Mouse (Mus musculus): Measurements from ENCODE around the gene Exoc4.

Gene Exoc4

DNA sequence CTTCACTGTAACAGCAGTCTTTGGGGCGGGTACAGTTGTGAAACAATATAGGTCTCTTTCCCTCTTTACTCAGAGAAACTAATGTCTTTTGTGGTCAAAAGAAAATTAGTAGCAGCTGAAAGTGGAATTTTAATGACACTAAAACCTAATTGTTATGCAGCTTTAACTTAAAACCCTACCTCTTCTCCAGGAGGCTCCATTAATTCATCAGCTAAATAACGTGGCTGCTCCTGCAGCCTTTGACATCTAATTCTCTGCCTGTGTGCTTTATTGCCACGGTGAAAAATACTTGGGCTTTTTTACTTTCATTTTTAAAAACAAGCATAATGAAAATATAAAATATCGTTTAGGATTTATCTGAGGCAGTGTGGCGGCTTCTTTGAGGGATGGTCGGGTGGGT is 764.6 kb downstream of the Exoc4 start:
- no peak for DNase-seq (ENCODE audit: low read depth)

All from fibroblast of lung, adult 2 months (primary cell).